Mouse (Mus musculus) small intestine, adult 2 months (tissue): ENCODE measurements around the gene Nfib.

ENCODE experiments used
- CTCF ChIP-seq: fragments of 200-500 bp; IDR thresholded peaks from 2 replicates; pipeline ENCODE4 v1.5.1; 2012; ENCODE audit warnings: low read depth, mild to moderate bottlenecking, control low read depth, inconsistent platforms, low read length, moderate library complexity, mixed read lengths; ENCODE audit not compliant: insufficient replicate concordance, insufficient read length; ENCODE audit errors: extremely low read depth
- POLR2A ChIP-seq: fragments of 200-500 bp; IDR thresholded peaks from 2 replicates; pipeline ENCODE4 v1.6.1; 2012; ENCODE audit warnings: low read depth, mild to moderate bottlenecking, control low read depth, inconsistent platforms, low read length, moderate library complexity

GRCm38 (mm10) chr4:82623081-82623538 is 82.4 kb downstream of the Nfib start:
- no peak for TF ChIP-seq CTCF
- no peak for TF ChIP-seq POLR2A
